Mouse (Mus musculus): Measurements from ENCODE around the gene Tgif1.

Gene Tgif1

GRCm38 (mm10) chr17:70866538-70867114 lies 13.3 kb upstream of the Tgif1 start:
- no peak for DNase-seq (ENCODE audit: low spot score in 2 of 2)

DNA sequence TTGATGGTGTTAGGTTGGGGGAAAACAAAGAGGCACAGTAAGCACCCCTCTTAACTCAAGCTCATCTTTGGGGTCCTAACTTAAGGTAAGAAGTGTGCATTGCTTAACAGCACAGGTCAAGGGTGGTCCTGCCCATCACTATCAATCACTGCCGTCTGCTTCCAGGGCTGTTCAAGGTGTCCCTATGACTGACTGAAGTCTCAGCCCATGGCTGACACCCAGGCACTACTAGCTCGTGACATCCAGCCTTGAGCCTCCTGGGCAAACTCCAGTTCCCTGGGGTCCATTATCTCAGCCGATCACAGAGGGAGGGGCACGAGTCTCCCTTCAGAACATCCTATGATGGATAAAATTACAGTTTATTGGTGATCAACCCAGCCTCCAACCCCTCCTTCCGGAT lies 12.7 kb upstream of the Tgif1 start:
- DNase-seq (ENCODE audit: low spot score in 2 of 2), result no peak

DNA sequence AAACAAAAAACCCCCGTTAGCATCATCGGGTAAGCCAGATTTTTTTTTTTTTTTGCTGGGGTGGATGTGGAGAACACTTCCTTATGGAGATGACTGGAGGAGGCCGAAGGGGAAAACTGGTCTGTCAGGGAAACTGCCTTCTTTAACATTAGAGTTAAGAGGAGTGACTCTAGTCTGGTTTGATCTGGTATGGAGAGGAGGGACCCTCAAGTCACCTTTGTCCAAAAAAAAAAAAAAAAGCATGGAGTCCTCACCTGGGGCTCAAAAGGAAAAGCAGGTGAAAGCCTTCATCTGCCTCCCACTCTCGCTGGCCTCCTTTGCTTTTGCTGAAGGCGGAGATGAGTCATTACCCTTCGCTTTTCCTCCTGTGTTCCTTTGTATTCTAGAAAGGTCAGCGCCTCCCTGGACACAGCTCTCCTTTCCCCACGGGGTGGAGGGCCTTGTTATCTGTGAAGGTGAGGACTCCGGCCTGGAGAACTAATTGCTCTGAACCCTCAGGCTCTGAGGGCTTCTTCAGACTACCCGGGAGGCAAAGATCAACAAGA lies 11.8 kb upstream of the Tgif1 start:
- no peak for DNase-seq (ENCODE audit: low spot score in 2 of 2)

- no peak for DNase-seq (ENCODE audit: low spot score in 2 of 2)
Measured at GRCm38 (mm10) chr17:70864645-70865044, 11.3 kb upstream of the Tgif1 start.

DNA sequence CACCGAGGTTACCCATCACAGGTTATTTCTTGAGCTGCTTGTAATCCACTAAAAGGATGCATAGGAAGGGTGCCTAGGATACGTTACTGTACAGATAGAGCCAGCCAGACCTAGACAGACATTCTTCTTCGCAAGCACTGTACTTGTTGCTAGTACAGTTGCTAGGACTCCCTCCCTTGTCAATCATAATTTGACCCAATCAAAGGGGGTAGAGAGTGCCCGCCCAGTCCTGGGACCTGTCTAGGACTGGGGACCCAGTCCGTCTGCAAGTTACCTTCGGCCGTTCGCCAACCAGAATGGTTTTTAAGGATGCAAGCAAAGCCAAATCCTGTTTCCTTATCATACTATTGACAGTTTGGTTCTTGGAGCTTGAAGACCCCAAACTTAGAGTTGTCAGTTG lies 10.8 kb upstream of the Tgif1 start:
- DNase-seq (ENCODE audit: low spot score in 2 of 2), result no peak

DNA sequence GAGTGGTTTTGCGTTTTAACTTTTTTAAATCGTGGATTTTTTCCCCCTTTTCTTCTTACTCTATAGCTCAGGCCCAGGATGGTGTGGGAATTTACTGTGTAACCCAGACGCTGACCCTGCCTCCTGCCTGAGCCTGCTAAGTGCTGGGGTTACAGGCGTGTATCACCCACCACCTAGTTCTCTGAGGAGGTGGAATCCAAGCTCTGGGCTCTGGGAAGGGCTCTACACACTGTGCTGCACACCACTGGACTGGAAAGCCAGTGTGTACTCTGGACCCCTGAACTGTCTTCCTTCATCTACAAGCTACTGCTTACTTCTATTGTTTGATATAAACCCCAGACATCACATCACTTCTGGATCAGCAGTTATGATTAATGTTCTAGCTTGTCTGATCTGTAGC lies 5.5 kb upstream of the Tgif1 start:
- no peak for DNase-seq (ENCODE audit: low spot score in 2 of 2)

GRCm38 (mm10) chr17:70856871-70857415 lies 3.6 kb upstream of the Tgif1 start:
- DNase-seq (ENCODE audit: low spot score in 2 of 2), result no peak

DNA sequence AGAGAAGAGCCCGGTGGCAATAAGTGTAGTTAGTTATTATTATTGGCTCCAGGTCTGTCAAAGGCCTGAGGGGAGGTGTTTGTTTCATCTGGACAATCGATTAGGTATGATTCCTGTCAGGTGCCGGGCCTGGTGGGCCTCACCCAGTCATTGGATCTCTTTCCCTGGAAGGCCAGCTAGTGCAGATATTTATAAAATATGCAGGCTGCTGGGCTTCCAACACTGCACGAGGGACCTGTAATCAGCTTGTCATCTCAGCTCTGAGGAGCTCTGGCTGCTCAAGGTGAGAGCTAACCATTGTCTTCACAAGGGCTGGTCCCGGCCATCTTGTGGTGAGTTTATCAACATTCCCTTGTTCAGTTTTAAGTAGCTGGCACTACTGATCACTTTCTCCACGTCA lies 675 bp upstream of the Tgif1 start:
- no peak for DNase-seq (ENCODE audit: low spot score in 2 of 2)

DNA sequence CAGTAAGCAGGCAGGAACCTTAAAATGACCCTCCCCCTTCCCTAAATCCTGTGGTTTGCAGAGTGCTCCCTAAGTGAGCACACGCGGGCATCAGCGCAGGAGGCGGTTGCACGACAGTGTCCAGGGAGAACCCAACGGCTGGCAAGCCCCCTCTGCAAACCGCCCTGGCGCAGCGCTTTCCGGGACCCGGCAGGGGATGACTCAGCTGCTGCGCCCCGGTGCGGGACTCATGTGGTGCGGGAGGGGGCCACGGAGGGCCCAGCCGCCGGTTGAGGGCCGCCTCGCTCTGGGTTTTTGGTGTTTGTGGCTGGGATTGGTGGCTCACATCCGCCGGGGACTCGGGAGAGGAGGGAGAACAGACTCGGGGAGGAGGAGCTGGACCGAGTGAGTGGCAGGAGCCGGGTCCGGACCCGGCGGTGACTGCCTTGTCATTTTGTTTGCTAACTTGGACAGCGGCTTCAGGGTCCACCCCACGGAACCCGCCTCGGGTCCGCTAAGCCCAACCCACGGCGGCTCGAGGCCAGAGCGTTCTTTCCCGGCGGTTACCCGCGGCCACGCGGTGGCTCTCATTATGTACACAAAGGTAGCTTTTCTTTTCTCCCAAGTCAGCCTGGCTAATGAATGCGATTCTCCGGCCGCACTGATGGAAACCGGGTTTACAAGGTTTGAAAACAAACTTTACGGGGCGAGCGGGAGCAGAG lies 510 bp downstream of the Tgif1 start:
- peak; percentile 87 to 89 for DNase-seq (ENCODE audit: low spot score in 2 of 2)

DNA sequence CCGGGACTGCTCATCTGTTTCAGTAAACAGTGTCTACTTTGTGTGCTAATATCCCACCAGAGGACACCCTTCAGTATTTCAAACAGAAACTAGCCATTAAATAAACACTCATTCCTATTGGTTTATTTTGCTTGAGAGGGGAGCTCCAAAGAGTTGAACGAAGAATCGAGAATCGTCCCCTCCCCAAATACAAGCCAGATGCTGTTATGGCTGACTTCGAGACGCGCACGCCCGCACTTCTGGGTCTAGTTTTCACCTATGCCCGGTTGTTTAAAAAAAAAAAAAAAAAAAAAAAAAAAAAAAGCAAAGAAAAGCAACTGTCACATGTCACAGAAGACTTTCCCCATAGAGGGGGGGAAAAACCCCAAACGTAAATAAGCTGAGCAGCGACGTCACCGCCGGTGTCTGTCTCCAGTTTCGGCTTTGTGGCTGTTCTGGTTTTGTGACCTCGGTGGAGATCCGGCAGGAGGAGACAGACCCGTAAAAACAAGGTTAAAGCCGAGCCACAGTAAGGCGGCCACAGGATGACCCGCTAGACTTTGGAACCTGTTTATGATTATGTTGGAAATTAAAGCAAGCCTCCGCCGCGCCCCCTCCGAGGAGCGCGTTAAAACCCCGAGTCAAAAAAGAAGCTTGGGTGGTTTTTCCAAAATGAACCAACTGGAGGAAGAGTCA lies 1.2 kb downstream of the Tgif1 start:
- no peak for DNase-seq (ENCODE audit: low spot score in 2 of 2)

GRCm38 (mm10) chr17:70850996-70851991 lies 2.1 kb downstream of the Tgif1 start:
- DNase-seq (ENCODE audit: low spot score in 2 of 2), result peak; percentile 75 to 82

DNA sequence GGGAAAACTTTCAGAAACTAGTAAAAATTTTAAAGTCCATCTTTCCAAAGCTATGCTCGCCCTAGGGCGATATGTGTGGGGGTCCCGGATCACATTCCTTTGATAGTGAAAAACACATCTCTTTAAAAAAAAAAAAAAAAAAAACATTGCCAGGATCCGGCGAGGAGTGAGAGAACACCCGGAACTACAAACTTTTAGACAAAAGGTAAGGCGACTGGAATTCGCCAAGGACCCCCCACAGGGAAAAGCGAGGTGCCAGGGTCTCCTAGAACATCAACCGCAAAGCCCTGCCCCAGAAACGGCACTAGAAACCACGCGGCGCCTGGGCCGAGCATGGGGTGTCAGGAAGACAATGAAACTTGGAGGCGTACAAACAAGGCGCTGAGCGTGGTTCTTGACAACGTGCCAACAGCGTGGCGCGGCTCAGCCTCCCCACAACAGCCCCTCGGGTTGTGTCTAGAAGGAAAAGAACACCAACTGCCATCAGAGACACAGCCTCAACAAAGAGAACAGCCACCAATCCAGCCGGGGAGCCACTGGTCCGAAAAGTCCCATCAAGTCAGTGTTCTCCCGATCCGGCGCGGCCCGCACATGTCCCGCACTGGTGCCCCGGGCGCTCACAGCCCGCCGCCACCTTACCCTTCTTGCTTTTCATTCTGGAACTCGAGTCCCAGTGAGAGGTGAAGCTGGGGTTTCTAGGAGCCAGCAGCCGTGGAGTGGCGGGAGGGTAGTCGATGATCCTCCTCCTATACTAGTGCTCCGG lies 2.9 kb downstream of the Tgif1 start:
- DNase-seq (ENCODE audit: low spot score in 2 of 2), result no peak

- peak; percentile 81 to 88 for DNase-seq (ENCODE audit: low spot score in 2 of 2)
Measured at GRCm38 (mm10) chr17:70849399-70850232, 3.7 kb downstream of the Tgif1 start.

GRCm38 (mm10) chr17:70848511-70849398 lies 4.6 kb downstream of the Tgif1 start:
- DNase-seq (ENCODE audit: low spot score in 2 of 2), result no peak

DNA sequence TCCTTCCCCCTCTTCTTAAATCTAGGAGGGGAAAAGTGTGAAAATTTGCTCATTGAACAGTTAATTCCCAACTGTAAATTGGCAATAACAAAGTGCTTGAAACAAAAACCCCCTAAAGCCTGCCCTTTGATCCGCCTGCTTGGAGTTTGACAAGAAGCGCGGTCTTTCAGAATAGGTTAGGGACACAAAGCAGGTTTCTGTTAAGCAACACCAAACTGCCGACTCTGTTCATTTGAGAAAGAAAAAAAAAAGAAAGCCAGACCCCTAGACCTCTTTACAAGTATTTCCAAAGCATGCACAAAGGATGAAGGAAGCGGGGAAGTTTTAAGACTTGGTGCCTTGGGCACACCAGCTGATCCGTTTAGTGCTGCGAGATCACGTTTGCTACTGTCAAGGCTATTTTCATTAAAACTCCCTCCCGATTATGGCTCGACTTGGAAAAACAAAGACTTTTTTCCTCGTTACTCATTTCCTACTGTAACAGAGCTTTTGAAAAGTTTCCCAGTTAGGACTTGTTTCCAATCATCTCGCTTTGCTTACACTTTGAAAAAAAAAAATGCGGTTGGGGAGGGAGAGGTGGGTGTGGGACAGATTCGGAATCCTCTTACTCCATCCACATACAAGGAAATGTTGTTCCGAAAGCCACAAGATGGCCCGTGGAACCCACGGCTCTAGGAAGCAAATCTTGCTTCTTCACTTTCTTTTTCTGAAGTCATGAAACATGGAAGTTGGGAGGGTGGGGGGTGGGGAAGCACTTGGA lies 5.4 kb downstream of the Tgif1 start:
- DNase-seq (ENCODE audit: low spot score in 2 of 2), result no peak

DNA sequence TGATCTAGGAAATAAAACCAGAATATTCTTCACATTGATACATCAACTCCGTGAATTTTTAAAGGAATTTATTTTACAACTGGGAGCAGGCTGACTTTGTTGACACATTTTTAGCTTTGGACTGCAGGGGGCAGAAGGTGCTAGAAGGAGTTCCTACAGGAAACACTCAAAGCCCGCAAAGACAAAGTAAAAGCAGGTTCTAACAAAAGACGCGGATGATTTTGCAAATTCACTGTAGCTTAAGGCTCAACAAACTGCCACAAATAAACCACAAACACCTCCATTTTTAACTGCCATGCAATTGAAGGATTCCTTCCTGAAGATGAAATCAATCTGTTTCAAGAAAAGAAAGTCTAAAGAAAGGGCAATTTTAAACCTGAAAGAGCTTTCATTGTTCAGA lies 6.3 kb downstream of the Tgif1 start:
- no peak for DNase-seq (ENCODE audit: low spot score in 2 of 2)

GRCm38 (mm10) chr17:70846111-70846644 lies 7.2 kb downstream of the Tgif1 start:
- no peak for DNase-seq (ENCODE audit: low spot score in 2 of 2)

GRCm38 (mm10) chr17:70845543-70845942 lies 7.8 kb downstream of the Tgif1 start:
- no peak for DNase-seq (ENCODE audit: low spot score in 2 of 2)

Data from urinary bladder, adult 18-20 months (tissue).